Mouse (Mus musculus) yolk sac, embryonic 10.5 days (tissue): ENCODE measurements around the gene Xrn2.

ENCODE experiments used
- DNase-seq: peaks from one replicate; pipeline ENCODE4 v3.0.0-alpha.2; 2017; ENCODE audit warnings: low spot score

Xrn2 gene

DNA sequence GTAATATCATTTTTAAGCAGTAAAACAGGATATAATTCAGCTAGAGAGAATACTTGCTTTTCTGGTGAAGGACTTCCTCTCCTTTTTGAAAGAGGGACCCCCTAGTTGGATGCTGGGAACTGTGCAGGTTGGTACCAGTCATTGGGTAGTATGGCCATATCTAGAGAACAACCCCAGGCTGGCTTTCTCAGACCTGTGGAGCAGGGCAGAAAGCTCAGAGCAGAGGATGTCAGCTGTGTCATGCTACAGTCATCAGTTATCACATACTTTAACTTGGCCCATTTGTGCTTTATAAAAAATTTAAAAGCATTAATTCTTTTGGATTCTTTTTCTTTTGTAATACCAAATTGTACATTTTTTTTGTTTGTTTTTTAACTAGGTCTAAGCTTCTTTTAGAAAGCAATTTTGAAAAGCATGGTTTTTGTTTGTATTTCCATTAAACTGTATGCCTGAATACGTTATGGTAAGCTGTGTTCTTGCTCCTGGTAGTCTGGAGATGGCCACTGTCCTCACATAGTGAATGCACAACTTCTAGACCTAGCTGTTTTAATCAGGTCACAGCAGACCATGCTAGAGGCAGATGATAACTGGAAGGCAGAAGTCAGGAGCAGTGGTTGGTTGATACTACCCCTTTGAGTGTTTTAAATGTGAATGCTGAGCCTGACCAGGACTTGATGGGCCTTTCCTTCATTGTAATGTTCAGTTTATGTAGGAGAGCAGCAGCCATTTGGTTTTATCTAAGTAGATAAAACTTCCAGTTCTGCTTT lies 54.9 kb downstream of the Xrn2 start:
- DNase-seq, result no peak

DNA sequence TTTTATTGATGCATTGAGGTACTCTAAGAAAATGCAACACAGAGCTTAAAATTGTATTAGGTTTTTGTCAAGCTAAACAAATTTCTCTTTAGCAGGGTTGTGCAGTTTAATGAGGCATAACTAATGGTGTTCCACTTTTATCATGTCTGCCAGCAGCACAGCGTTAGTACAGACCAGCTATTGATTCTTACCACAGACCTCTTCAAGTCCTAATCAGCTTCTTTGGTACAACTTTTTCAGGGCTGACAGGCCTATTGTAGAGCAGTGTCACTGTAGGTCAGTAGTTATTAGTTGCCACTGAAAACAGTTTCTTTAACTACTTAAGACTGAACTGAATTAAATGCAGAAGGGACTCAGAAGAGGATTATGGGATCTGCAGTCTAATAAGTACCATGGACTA lies 56.3 kb downstream of the Xrn2 start:
- DNase-seq, result no peak

DNA sequence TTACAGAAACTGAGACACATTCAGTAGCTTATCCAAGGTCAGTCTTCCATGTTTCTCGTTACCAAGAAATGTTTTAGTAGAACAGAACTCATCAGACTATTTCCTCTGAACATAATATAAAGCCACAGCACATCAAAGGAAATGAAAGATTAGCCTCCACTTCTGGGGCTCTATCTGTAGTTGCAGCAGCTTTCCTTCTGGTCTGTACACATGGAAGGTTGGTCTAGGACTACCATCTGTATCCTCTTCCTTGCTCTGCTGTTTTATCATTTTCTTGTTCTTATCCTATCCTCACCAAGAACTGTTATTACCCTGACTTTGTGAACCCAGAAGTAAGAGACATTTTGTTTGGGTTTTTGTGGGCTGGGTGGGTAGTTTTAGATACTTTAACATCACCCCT lies 57.5 kb downstream of the Xrn2 start:
- DNase-seq, result no peak

DNA sequence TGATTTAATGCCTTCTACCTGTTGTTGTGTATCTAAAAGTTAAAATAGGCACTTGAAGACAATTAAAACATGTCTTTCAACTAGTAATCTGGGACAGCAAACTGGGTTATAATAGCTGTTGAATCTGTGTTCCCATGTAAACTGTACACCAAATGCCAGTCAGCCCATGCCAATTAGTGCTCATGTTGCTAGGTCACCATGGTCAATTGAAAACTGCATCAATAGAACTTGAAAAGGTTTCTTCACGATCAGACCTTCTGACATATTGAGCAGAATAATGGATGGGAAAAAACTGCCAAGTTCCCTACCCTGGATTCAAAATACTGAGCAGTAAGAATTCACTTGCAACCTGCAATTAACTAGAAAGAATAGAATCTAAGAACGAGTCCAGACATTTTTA lies 61.2 kb downstream of the Xrn2 start:
- DNase-seq, result no peak

GRCm38 (mm10) chr2:147074399-147074798 lies 61.6 kb downstream of the Xrn2 start:
- DNase-seq, result no peak

- DNase-seq, result no peak
These were observed 69.6 kb downstream of the Xrn2 start for GRCm38 (mm10) chr2:147082391-147082790.

DNA sequence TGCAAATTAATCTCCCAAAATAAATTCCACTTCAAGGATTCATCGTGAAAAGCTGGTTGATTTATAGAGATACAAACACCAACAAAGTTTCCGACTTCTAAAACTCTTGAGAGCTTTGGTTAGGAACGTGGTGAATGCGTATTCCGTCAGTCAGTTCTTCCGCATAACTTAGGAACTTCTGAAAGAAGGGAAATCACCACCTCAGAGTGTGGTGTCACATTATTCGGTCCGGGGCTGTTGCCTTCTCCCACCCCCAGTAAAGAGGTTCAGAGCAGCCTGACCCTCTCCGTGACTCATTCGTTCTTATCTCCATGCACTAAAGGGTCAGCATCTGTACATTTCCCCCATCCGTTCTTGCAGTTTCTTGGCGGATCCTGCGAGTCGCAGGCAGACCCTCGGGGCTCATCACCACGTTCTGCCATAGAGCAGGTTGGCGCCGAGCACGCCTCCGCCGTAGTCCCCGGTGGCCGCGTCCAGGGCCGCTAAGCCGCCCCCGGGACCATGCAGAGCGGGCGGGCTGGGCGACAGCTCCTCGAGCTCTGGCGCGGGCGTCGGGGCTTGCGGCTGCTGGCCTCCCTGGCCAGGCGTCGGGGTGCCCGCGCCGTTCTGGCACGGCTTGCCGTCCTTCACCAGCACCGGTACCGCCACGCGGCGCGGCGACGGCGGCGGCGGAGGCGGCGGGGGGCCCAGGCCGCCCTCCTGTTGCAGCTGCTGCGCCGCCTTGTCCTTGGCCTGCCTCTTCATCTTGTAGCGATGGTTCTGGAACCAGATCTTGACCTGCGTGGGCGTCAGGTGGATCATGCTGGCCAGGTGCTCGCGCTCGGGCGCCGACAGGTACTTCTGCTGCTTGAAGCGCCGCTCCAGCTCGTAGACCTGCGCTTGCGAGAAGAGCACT lies 70.9 kb downstream of the Xrn2 start:
- DNase-seq, result peak; percentile 33

GRCm38 (mm10) chr2:147084366-147085071 lies 71.7 kb downstream of the Xrn2 start:
- DNase-seq, result no peak

GRCm38 (mm10) chr2:147085072-147085870 lies 72.5 kb downstream of the Xrn2 start, which contains the start of gene Nkx2-4:
Gene Nkx2-4 (minus strand): TSS chr2:147085445.
- DNase-seq, result no peak

DNA sequence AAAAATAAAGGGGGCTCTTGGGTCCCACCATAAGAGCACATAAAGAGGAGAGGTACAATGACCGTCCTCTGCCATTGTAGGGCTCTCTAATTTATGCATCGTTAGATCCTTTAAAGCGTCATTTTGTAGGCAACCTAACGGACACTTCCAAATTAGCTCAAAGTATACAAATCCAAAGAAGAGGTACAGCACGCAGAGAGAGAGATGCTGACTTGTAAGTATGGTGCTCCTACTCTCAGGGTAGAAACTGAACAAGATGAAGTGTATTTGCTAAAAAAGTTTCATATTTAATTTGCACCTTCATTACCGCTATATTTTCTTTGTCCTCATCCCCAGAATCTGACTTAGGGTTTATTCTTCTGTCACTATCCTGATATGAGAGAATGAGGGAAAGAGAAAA lies 73.1 kb downstream of the Xrn2 start:
- no peak for DNase-seq

- no peak for DNase-seq
These were observed 73.6 kb downstream of the Xrn2 start for GRCm38 (mm10) chr2:147086441-147086840.

DNA sequence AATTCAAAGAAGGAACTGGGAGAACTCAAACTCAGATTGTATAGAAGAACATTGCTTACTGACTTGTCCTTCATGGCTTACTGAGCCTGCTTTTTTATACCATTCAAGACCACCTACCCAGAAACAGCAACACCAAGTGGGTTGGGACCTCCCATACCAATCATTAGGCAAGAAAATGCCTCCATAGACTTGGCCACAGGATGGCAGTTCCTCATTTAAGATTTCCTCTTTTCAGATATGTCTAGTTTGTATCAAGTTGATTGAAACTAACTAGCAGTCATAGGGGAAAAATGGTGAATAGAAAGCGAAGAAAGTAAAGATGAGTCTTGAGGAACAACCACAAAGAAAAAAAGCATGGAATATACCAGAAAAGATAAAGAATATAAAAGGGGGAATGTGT lies 106.9 kb downstream of the Xrn2 start:
- no peak for DNase-seq

DNA sequence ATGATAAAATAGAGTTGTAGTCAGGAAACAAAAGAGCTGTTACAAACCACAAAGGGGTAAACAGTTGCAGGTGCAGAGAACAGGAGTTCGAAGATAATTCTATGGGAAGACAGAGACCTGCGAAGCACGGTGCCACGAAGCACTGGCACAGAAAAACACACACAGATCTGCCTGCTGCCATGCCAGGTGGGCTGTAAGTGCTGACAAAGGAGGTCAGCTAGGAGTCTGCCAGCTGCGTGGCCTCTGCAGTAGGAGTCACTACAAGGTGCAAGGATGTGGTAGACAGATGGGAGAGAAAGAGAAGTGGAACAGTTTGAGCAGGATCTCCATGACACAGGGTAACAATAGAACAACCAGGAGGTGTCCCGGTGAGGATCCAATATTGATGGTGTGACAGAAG lies 114.6 kb downstream of the Xrn2 start:
- no peak for DNase-seq
